Mouse (Mus musculus) cortical plate, adult 2 months (tissue): ENCODE measurements around the gene Cdk5r2.

Experiments
- CTCF ChIP-seq: fragments of 200-500 bp; IDR thresholded peaks from 2 replicates; pipeline ENCODE4 v1.5.1; 2011; ENCODE audit warnings: mild to moderate bottlenecking, control low read depth, low read length; ENCODE audit not compliant: insufficient read depth; ENCODE audit errors: extremely low read depth
- POLR2A ChIP-seq: fragments of 200-500 bp; IDR thresholded peaks from 2 replicates; pipeline ENCODE4 v1.6.1; 2011; ENCODE audit warnings: mild to moderate bottlenecking, low read length, control low read depth; ENCODE audit not compliant: insufficient read depth; ENCODE audit errors: extremely low read depth

GRCm38 (mm10) chr1:74877199-74877598, 22.5 kb downstream of the Cdk5r2 start:
- TF ChIP-seq CTCF (no peak), POLR2A (no peak)
